Mouse (Mus musculus) megakaryocyte progenitor cell, adult 5-6 weeks (primary cell): ENCODE measurements around the gene Cpne9. TPM values are rescaled to one million over a fixed set of nuclear protein-coding genes. Genes with fewer than 3 reads are reported as not detected.

ENCODE experiments used
- ATAC-seq: replicated peaks from 2 replicates; pipeline ENCODE4 v1.8.0; 2016; ENCODE audit warnings: mild to moderate bottlenecking, moderate TSS enrichment, inconsistent platforms; ENCODE audit not compliant: poor library complexity
- total RNA-seq, 2 experiments: library from RNA; stranded (forward) in 1 of 2; stranded (reverse) in 1 of 2; fragments of 157-497, 149-512 nt in 1 of 2; fragments of 200-1000 nt in 1 of 2; gene quantifications; 2 replicates each; pipeline versions ENCODE4 v1.2.3 to v1.2.4; 2015 to 2017

Gene Cpne9
- total RNA-seq, 2 experiments from 2014 or later = 0.49 TPM; not detected in 1

DNA sequence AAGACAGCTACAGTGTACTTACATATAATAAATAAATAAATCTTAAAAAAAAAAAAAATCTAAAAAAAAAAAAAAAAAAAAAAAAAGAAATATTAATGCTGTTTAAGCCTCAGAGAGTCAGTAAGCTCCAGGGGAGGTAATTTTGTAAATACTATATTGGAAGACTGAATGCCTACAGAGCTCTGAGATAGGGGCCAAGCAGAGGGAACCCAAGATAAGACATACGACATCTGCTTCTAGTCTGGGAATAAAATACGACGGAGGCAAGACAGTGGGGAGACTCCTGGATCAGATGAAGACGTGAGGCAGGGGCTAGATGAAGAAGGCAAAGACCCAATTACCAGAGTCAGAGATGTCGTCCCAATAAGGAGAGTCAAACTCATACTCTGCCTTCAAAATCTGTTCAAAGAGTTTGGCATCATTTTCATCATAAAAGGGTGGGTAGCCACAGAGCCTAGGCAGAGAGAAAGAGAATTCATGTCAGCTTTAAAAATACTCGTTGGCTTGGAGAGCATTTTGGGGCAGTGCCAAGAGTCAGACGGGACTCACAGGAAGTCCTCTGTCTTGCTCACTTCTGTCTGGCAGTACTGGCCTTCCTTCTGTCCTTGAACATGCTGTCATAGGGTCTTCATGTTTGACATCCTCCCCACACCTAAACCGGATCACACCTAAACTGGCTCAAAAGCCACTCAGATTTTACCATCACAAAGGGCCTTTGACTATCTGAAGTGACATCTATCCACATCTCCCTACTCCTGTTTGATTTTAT, 54.9 kb downstream of the Cpne9 start:
- ATAC-seq = no peak

DNA sequence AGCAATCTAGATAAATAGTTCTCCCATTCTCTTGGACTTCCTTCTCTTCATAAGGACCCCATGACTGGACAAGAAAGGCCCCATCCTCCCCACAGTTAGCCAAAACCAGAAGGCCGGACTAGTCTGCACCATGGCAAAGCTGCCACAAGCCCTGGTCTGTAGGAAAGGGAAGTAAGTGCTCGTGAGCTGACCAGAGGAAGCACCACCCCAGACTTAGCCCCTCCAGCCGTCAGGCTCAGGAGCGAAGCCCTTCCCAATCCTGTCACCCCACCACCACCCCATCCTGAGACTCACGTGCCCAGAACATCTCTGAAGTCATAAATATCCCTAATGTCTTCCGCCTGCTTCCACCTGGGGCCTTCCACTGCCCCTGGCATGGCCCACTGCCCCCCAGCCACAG, 59.5 kb downstream of the Cpne9 start:
- peak; percentile 59 for ATAC-seq

DNA sequence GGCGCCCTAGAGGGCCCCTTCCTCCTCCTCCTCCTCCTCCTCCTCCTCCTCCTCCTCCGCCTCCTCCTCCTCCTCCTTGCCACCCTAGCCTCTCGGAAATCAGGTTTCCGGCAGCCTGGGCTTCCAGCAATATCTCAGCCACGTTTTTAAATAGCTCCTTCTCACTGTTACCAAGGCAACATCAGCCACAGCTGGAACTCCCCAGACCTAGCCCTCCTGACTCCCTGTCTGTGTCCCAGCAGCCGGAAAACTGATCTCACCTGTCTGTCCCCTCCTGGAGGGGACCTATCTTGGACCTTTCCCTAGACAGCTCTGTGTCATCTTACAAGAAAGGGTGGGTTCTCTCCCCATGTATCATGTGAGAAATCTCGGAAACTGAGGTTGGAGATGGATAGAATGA, 60.2 kb downstream of the Cpne9 start:
- ATAC-seq = no peak

DNA sequence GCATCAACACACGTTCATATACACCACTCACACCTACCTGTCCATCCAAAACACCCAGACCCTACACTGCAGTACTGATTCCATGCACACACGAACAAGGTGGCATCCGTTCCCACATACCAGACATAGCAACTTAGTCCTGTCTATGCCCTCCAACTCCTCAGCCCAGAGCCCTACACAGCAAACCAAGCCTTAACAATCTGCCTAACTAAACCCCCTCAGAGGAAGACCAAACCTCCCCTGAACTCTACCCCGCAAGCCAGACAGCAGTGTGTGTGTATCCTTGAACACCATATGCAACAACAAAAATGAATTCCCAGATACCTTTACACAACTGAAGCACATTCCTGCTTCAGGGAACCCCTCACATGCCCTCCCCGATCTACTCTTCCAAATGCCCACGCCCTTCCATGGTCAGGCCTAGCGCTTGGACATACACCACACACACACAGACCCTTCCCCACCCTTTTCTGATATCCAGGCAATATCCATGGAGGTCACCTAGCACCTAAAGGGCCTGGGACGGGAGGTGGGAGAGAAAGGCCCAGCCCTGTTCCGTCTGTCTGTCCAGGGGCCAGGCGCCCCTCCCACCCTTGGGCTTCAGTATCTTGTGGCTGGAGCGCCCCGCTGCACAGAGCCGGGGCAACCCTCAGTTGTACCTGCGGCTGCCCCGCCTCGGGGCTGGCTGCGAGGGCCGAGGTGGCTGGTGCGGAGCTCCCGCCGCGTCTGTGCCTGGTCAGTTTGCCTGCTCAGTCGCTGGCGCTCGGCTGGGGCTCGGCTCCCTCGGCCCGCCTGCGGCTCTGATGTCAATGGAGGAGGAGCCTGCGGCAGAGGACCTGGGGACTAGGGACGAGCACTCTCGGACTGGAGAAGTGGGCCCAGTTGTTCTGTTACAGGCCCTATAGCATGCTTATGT, 61.3 kb downstream of the Cpne9 start, which contains the start of gene Camk1:
Camk1 (minus strand) TSS at position 808 of the 916 bp plus-strand sequence.
- peak; percentile 85 for ATAC-seq

DNA sequence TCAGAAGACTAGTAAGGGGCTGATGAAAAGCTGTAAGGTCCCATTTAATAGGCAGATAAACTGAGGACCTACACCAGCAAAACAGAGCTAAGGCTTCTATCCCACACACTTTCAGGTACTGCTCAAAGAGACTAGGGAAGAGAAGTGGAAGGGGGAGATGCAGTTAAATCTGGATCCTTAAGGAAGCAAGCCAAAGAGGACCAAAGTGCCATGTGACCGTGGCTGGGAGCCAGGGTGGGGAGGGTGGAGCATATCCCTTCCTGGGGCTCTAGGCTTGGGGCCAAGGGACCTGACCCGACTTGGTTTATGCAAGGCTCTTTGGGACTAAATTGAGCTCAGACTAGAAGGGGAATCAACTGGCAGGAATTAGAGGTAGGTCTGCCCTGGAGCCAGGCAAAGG, 62.2 kb downstream of the Cpne9 start:
- no peak for ATAC-seq

DNA sequence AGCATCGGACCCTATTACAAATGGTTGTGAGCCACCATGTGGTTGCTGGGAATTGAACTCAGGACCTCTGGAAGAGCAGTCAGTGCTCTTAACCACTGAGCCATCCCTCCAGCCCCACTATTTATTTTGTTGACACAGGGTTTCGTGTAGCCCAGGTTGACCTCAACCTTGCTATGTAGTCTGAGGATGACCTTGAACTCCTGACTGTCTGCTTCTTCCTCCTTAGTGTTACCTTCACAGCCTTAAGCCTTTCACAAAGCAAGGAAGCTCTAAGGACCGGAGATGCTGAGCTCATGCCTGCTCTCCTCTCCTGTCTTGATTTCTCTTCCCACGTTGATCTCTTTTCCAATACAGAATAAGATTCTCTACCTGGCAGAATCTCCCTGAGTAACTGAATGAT, 64.8 kb downstream of the Cpne9 start:
- ATAC-seq = no peak

DNA sequence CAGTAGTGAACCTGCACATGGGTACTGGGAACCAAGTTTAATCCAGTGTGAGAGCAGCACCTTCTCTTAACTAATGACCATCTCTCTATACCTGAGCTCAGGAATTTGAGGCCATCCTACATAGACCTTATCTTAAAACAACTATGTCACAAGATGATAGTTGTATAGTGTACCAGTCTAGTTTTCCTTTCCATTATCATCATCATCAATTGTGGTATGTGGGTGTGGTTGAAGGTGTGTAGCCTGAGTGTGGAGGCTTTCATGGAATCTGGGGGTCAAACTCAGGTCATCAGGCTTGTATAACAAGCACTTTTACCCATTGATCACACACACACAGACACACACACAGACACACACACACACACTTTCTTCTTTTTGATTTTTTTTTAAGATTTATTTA, 68.4 kb downstream of the Cpne9 start:
- ATAC-seq = no peak

DNA sequence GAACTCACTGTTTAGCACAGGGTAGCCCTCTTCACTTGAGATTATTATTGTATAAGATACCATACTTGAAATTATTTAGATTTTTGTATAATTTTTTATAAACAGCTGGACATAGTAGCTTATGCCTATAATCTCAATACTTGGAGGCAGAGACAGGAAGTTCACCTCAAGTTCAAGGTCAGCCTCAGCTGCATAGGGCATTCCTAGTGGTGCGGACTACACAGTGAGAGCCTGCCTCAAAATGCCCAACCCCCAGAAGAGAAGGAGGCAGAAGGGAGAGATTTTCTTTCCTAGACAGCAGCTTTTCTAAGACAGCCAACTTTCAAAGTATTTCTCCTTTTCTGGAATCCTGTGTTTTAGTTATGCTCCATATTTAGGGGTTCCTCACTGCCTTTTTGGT, 69.1 kb downstream of the Cpne9 start:
- ATAC-seq = no peak

DNA sequence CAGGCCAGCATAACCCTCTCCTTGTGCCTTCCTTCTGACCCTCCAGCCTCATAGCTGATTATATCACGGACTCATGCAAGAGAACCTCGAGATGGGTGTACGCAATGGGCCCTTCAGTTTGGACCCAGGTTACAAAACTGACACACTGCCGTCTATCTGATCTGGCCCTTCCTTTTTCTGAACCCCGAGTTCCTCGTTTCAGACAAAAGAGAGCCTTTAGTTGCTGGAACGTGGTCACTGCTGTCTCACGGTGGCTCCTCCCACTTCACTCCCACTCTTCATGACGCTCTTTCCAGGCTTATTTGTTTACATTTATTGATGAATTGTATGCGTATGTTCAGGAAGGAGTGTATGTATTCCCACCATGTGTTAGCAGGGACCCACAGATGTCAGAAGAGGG, 69.5 kb downstream of the Cpne9 start:
- ATAC-seq = peak; percentile 83

DNA sequence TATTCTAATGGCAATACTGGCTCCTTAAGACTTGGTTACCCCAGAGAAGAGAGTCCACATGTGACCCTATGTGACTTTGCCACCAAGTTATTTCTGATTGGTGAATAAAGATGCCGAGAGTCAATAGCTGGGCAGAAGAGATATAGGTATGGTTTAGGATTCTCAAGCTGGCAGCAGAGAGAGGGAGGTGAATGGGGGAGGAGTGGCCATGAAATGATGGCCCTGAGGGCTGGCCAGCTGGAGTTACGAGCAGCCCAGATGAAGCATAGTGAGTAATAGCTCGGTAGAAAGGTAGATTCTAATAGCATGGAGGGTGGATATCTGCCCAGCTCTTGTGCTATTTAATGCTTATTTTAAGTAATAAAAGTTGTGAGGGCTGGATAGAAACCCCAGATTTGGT, 70.7 kb downstream of the Cpne9 start:
- no peak for ATAC-seq

DNA sequence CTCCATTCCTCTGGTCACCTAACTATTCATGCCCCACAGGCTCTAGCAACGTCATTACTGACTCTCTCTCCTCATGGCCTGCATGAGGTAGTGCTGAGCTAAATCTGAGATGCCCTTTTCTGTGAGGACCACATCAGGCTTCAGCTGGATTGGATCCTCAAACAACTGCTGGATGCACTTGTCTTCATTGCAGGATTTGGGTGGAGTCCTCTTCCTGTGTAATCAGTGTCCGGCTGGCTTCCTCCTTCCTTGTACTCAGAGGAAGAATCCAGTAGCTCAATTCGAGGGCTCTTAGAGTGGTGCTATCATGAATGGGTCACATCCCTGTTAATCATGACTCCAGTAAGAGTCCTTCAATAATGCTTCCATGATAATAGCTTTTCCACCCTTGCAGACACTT, 71.6 kb downstream of the Cpne9 start:
- no peak for ATAC-seq

Other genes starting within 250 kb of the Cpne9 start
- 87.0 and 96.9 TPM in 2 replicates for gene Thumpd3, start 236.1 kb upstream of the Cpne9 start, total RNA-seq (2015)
- 65.8 and 79.9 TPM in 2 replicates for gene Thumpd3, start 236.1 kb upstream of the Cpne9 start, total RNA-seq (2017)
- 99.9 and 127 TPM in 2 replicates for gene Setd5, start 204.9 kb upstream of the Cpne9 start, total RNA-seq (2015)
- gene Setd5, start 204.9 kb upstream of the Cpne9 start, total RNA-seq (2017) = 48.3 and 73.6 TPM in 2 replicates
- gene Lhfpl4, start 86.9 kb upstream of the Cpne9 start, total RNA-seq (2015) = 0.15 and 0.39 TPM in 2 replicates
- not detected in 2 replicates for gene Lhfpl4, start 86.9 kb upstream of the Cpne9 start, total RNA-seq (2017)
- 22.7 and 24.3 TPM in 2 replicates for gene Mtmr14, start 44.5 kb upstream of the Cpne9 start, total RNA-seq (2015)
- gene Mtmr14, start 44.5 kb upstream of the Cpne9 start, total RNA-seq (2017) = 39.7 and 55.8 TPM in 2 replicates
- gene Brpf1, start 24.8 kb downstream of the Cpne9 start, total RNA-seq (2015) = 33.9 and 34.7 TPM in 2 replicates
- gene Brpf1, start 24.8 kb downstream of the Cpne9 start, total RNA-seq (2017) = 36.6 and 39.0 TPM in 2 replicates
- 12.7 and 13.4 TPM in 2 replicates for gene Ogg1, start 44.7 kb downstream of the Cpne9 start, total RNA-seq (2015)
- gene Ogg1, start 44.7 kb downstream of the Cpne9 start, total RNA-seq (2017) = 4.1 and 9.7 TPM in 2 replicates
- gene Camk1, start 61.7 kb downstream of the Cpne9 start, total RNA-seq (2015) = 10.2 and 15.2 TPM in 2 replicates
- 16.6 and 24.3 TPM in 2 replicates for gene Camk1, start 61.7 kb downstream of the Cpne9 start, total RNA-seq (2017)
- 23.0 and 24.5 TPM in 2 replicates for gene Tada3, start 95.6 kb downstream of the Cpne9 start, total RNA-seq (2015)
- gene Tada3, start 95.6 kb downstream of the Cpne9 start, total RNA-seq (2017) = 11.9 and 13.9 TPM in 2 replicates
- gene Arpc4, start 95.8 kb downstream of the Cpne9 start, total RNA-seq (2015) = 171 and 208 TPM in 2 replicates
- 306 and 331 TPM in 2 replicates for gene Arpc4, start 95.8 kb downstream of the Cpne9 start, total RNA-seq (2017)
- 2.5 and 4.3 TPM in 2 replicates for gene Ttll3, start 107.0 kb downstream of the Cpne9 start, total RNA-seq (2015)
- gene Ttll3, start 107.0 kb downstream of the Cpne9 start, total RNA-seq (2017) = 2.0 and 2.9 TPM in 2 replicates
- gene Rpusd3, start 137.0 kb downstream of the Cpne9 start, total RNA-seq (2015) = 3.5 and 5.7 TPM in 2 replicates
- 9.2 and 11.8 TPM in 2 replicates for gene Rpusd3, start 137.0 kb downstream of the Cpne9 start, total RNA-seq (2017)
- not detected in 2 replicates for gene Cidec, start 153.5 kb downstream of the Cpne9 start, total RNA-seq (2015)
- not detected in 2 replicates for gene Cidec, start 153.5 kb downstream of the Cpne9 start, total RNA-seq (2017)
- gene Jagn1, start 160.3 kb downstream of the Cpne9 start, total RNA-seq (2015) = 76.3 and 85.0 TPM in 2 replicates
- gene Jagn1, start 160.3 kb downstream of the Cpne9 start, total RNA-seq (2017) = 21.7 and 28.0 TPM in 2 replicates
- gene Il17re, start 176.2 kb downstream of the Cpne9 start, total RNA-seq (2015) = 0.44 and 1.2 TPM in 2 replicates
- gene Il17re, start 176.2 kb downstream of the Cpne9 start, total RNA-seq (2017) = 0.21 and 0.34 TPM in 2 replicates
- not detected in 2 replicates for gene Il17rc, start 189.1 kb downstream of the Cpne9 start, total RNA-seq (2015)
- not detected in 2 replicates for gene Il17rc, start 189.1 kb downstream of the Cpne9 start, total RNA-seq (2017)
- gene Creld1, start 201.0 kb downstream of the Cpne9 start, total RNA-seq (2015) = 5.9 and 6.1 TPM in 2 replicates
- gene Creld1, start 201.0 kb downstream of the Cpne9 start, total RNA-seq (2017) = 4.7 and 6.6 TPM in 2 replicates
- gene Prrt3, start 219.6 kb downstream of the Cpne9 start, total RNA-seq (2015) = not detected in 2 replicates
- not detected in 2 replicates for gene Prrt3, start 219.6 kb downstream of the Cpne9 start, total RNA-seq (2017)
- gene Emc3, start 249.3 kb downstream of the Cpne9 start, total RNA-seq (2015) = 60.4 and 64.5 TPM in 2 replicates
- gene Emc3, start 249.3 kb downstream of the Cpne9 start, total RNA-seq (2017) = 31.7 and 34.5 TPM in 2 replicates
- 24.0 and 24.3 TPM in 2 replicates for gene Fancd2, start 249.4 kb downstream of the Cpne9 start, total RNA-seq (2015)
- 26.6 and 27.4 TPM in 2 replicates for gene Fancd2, start 249.4 kb downstream of the Cpne9 start, total RNA-seq (2017)